ENCODE assay signal across 8 mouse cellular contexts in genomic region chr6:38433261-38434033, GRCm38 (mm10). TPM values are rescaled to one million over a fixed set of nuclear protein-coding genes. Genes with fewer than 3 reads are reported as not detected.
DNase-seq lines count a peak whose midpoint lies in the region; ATAC-seq and TF ChIP-seq lines count a peak whose summit lies in the region.

Ubn2 (plus strand) TSS chr6:38433950.

- TF ChIP-seq POLR2A in bone marrow macrophage, adult 2 months (IDR thresholded peaks at IDR 0.05; ENCODE audit: borderline replicate concordance, low read depth, low read length): peak; percentile 74; the same call in 1 of the 2 replicates
- peak; percentile 72 for TF ChIP-seq POLR2A in embryonic fibroblast, embryonic 13.5 days (IDR thresholded peaks at IDR 0.05; ENCODE audit: low read depth, low read length)

- under 1% methylated on average over 64 of the region's 64 CpGs for WGBS in kidney, embryonic 14.5 days
- WGBS in limb, embryonic 15.5 days: under 1% methylated on average over 63 of the region's 64 CpGs

- DNase-seq in A20 (ENCODE audit: low read depth, low spot score): peak; percentile 99
- peak; percentile 97 to 98 for DNase-seq in heart, adult 9 months (ENCODE audit: low spot score in 2 of 2)
- peak; percentile 94 to 96 for DNase-seq in monocyte, adult 2 months (ENCODE audit: low read depth in 1 of 2, low spot score in 2 of 2)
- DNase-seq in spleen, postnatal 36 days (ENCODE audit: low spot score in 2 of 2): peak; percentile 99

- H3K4me2 ChIP-seq in kidney, embryonic 14.5 days (replicated peaks; ENCODE audit: low read depth, low read length): peak within 1 kb of the TSS; percentile 77
- peak within 1 kb of the TSS; percentile 71 for H3K4me2 ChIP-seq in limb, embryonic 15.5 days

- peak within 1 kb of the TSS; percentile 91 for H3K9ac ChIP-seq in kidney, embryonic 14.5 days (ENCODE audit: low read depth, low read length)
- peak within 1 kb of the TSS; percentile 87 for H3K9ac ChIP-seq in limb, embryonic 15.5 days

- no peak for TF ChIP-seq CTCF in bone marrow macrophage, adult 2 months (IDR thresholded peaks at IDR 0.05; ENCODE audit: low read depth, low read length)
- no peak for TF ChIP-seq CTCF in embryonic fibroblast, embryonic 13.5 days (IDR thresholded peaks at IDR 0.05; ENCODE audit: borderline replicate concordance, insufficient read depth, low read length)

- H3K4me3 ChIP-seq in bone marrow macrophage, adult 2 months (ENCODE audit: insufficient read depth, low read length): peak within 1 kb of the TSS; percentile 69
- peak within 1 kb of the TSS; percentile 77 for H3K4me3 ChIP-seq in embryonic fibroblast, embryonic 13.5 days (ENCODE audit: insufficient read depth, low read length)
- H3K4me3 ChIP-seq in kidney, embryonic 14.5 days (ENCODE audit: low read length): peak within 1 kb of the TSS; percentile 97
- H3K4me3 ChIP-seq in limb, embryonic 15.5 days: peak within 1 kb of the TSS; percentile 96

- no peaks in the 10 kb centered on the region for H3K27me3 ChIP-seq in kidney, embryonic 14.5 days (ENCODE audit: control insufficient read depth, insufficient read depth, low read length)
- H3K27me3 ChIP-seq in limb, embryonic 15.5 days: no peaks in the 10 kb centered on the region

- H3K4me1 ChIP-seq in bone marrow macrophage, adult 2 months (ENCODE audit: control insufficient read depth, insufficient read depth, low read length): peaks cover 11% of the 10 kb centered on the region
- H3K4me1 ChIP-seq in embryonic fibroblast, embryonic 13.5 days (ENCODE audit: control insufficient read depth, insufficient read depth, low read length): no peaks in the 10 kb centered on the region
- H3K4me1 ChIP-seq in kidney, embryonic 14.5 days (ENCODE audit: control insufficient read depth, insufficient read depth, low read length): 0 out of 2 replicates have a peak, but pooled peaks cover 8% of the 10 kb centered on the region
- H3K4me1 ChIP-seq in limb, embryonic 15.5 days: peaks cover 6% of the 10 kb centered on the region; the same call in 1 of the 2 replicates

- no peaks in the 10 kb centered on the region for H3K36me3 ChIP-seq in kidney, embryonic 14.5 days (ENCODE audit: control insufficient read depth, insufficient read depth, low read length)
- H3K36me3 ChIP-seq in limb, embryonic 15.5 days: no peaks in the 10 kb centered on the region

- H3K27ac ChIP-seq in bone marrow macrophage, adult 2 months (ENCODE audit: insufficient read depth, low read depth, low read length): peak within 1 kb of the TSS; percentile 81
- H3K27ac ChIP-seq in embryonic fibroblast, embryonic 13.5 days (ENCODE audit: insufficient read depth, low read length): peak within 1 kb of the TSS; percentile 91
- H3K27ac ChIP-seq in kidney, embryonic 14.5 days (ENCODE audit: low read depth, low read length): peak within 1 kb of the TSS; percentile 98
- peak within 1 kb of the TSS; percentile 97 for H3K27ac ChIP-seq in limb, embryonic 15.5 days

- peak; percentile 98 for ATAC-seq in kidney, embryonic 14.5 days (ENCODE audit: low FRiP score, low TSS enrichment)
- ATAC-seq in limb, embryonic 15.5 days (ENCODE audit: insufficient number of reproducible peaks, low FRiP score, low TSS enrichment, low read depth): peak; percentile 98

- no peaks in the 10 kb centered on the region for H3K9me3 ChIP-seq in kidney, embryonic 14.5 days (ENCODE audit: control insufficient read depth, low read length)
- H3K9me3 ChIP-seq in limb, embryonic 15.5 days: no peaks in the 10 kb centered on the region

RNA-seq across cellular contexts. Expression of gene Ubn2, which starts in this region (rescaled TPM):
- 23.2 and 26.4 TPM in 2 replicates for polyA plus RNA-seq in bone marrow macrophage, adult 2 months (2012; ENCODE audit: insufficient read depth, insufficient read length, missing spikeins)
- polyA plus RNA-seq in embryonic fibroblast, embryonic 13.5 days (2011; ENCODE audit: insufficient read length, low read depth, missing spikeins): 21.9 and 30.1 TPM in 2 replicates
- 16.2 and 19.9 TPM in 2 replicates for polyA plus RNA-seq in kidney, embryonic 14.5 days (2014; fragmentation: Nextera tagmentation; extraction: Ambion mirVana)
- 12.5 and 15.5 TPM in 2 replicates for polyA plus RNA-seq in limb, embryonic 15.5 days (2015; fragmentation: Nextera tagmentation; extraction: Ambion mirVana)

Comparison
In these comparisons a context has a peak if more than half of its experiments do, and no peak if none do; other contexts are left out.
1. Peak in every context shown above with its lines: DNase-seq, ATAC-seq, H3K4me3 ChIP-seq and H3K27ac ChIP-seq.